Mouse (Mus musculus) embryo, embryonic 10 days (tissue): ENCODE data around the gene Itgb3bp.

Experiments used
- DNase-seq: peaks from one replicate; pipeline ENCODE4 v3.0.0-alpha.2; 2015; ENCODE audit warnings: low spot score

Gene Itgb3bp

GRCm38 (mm10) chr4:99929613-99930517 lies at the start of gene Itgb3bp:
Itgb3bp (minus strand) TSS chr4:99929813.
- DNase-seq, result peak; percentile 89

DNA sequence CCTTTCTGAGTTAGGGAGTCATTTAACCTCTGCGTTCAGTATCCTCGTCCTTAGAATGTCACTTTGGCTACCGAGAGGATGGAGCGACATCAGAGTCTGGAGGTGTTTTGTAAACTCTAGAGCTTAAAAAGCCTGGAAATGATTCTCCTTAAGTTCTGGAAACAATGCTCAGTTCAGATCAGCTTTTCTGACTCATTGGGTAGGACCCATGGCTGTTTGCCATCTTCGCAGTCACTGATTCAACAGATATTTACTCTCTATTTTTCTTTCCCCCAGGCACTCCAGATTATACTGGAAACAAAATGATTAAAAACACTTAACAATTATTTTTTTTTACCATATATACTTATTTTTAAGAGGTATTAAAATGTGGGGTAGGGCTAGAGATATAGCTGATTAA lies 49.7 kb upstream of the Itgb3bp start:
- DNase-seq, result no peak

DNA sequence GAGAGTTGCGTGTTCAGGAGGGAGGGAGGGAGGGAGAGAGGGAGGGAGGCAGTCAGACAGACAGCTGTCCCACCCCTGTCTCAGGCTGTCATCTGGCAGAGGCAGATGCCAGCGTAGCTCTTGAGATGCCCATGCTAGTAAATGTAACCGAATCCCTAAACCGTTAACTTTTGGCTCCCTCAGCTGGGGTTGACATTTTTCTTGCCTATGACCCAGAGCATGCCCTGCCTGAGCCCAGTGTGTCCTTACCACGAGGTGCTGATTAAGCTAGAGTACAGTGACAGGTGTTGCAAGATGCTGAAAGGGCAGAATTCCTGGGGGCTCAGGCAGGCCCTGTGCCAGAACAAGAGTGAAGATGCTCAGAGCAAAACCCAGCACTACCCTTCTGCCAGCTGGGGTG lies 44.8 kb upstream of the Itgb3bp start:
- no peak for DNase-seq

- DNase-seq, result no peak
Measured at GRCm38 (mm10) chr4:99973931-99974330, 44.3 kb upstream of the Itgb3bp start.

DNA sequence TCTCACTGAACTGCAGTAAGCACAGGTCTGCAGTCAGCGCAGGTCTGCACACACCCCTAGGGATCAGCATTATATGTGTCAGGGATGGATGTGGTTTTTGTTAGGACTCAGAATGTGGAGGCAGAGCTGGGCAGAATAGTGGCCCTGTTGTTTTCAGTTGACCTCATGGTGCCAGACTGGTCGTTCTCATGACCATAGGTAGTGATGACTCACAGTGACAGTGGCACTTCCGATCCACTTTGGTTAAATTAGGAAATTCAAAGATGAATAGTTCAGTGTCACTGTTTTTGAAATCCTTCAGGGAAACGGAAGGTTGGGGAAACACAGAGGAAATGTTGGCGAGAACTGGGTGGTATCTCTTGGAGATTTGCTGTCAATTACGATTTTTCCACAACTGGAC lies 43.3 kb upstream of the Itgb3bp start:
- DNase-seq, result no peak

GRCm38 (mm10) chr4:99970097-99970496 lies 40.5 kb upstream of the Itgb3bp start:
- no peak for DNase-seq

DNA sequence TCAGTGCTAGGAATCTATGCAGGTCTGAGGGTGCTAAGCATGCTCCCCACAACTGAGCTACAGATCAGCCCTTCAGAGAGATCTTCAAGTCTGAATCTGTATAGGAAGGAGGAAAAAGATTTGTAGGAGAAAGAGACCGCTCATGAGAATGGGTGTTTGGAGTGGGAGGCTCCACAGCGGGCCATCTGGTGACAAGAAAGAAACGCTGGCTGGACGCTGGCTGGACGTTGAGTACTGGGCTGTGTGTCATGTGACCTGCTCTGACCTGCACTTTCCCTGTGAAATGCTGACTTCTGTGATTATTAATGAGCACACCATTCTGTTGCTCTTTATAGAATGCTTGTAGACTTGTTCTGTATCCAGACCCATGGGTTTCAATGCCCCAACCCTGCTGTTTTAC lies 39.7 kb upstream of the Itgb3bp start:
- DNase-seq, result peak; percentile 58

- DNase-seq, result peak; percentile 53
Measured at GRCm38 (mm10) chr4:99966555-99966954, 36.9 kb upstream of the Itgb3bp start.

- no peak for DNase-seq
Measured at GRCm38 (mm10) chr4:99959308-99959707, 29.7 kb upstream of the Itgb3bp start.

DNA sequence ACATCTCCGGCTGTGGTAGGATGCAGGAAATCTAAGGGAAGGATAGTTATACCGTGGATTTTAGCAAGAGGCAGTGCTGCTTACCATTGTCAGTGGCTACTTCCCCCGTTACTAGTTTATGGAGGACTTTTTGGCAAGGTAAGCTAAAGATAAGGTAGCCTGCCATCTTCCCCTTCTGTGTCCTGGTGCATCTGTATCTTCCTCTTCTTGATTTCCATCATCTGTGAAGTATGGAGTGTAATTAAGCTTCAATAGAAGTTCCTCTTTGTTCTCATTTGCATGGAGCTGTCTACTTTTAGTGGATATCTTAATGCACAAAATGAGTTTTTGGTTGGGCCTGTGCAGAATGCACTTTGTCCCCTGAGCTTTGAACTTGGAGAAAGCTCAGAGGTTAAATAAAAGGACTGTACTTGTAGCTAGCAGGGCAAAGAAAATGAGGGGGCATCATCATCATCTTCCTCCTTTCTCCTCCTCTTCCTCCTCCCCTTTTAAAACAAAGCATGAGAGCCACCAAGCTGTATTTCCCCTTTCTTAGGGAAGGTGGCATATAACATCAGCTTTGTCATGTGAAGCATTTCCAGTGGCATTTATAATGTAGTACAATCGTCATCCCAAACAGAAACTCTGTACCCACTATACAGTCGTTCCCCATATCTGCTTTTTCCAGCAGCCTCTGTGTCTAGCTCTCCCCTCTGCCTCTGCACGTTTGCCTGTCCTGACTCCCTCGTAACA lies 28.6 kb upstream of the Itgb3bp start:
- DNase-seq, result no peak

- DNase-seq, result no peak
Measured at GRCm38 (mm10) chr4:99957186-99957585, 27.6 kb upstream of the Itgb3bp start.

DNA sequence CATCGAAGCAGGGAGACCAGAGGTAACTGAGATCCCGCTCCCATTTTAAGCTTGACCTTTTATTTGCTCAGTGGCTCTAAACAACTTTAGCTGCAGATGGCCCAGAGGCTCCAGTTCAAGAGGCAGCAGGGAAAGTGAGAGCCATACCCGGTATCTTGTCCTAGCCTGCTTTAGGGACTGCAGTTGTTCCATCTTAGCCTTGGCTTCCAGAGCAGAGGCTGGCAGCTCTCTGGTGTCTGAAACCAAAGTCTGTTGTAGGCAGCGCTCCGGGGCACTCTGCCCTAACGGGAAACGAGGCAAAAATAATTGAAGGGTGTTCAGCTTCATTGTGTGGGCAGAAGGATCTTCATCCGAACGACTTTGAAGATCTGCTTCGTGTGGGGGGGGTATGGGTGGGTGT lies 25.8 kb upstream of the Itgb3bp start:
- no peak for DNase-seq

DNA sequence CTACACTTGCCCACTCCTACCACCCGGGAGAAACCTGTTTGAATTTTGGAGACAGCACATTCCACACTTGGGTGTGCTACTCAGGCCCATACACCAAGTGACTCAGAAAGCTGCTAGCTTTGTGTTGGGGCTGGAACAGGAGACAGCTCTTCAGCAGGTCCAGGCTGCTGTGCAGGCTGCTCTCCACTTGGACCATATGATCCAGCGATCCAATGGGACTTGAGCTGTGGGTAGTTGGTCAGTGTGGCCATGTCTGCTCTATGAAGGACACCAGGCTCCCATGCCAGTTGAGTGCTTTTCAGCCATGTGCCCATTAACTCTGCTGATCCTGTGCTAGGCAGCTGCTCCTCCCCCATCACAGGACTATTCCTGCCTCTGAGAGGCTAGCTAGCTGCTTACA lies 24.3 kb upstream of the Itgb3bp start:
- DNase-seq, result no peak

- no peak for DNase-seq
Measured at GRCm38 (mm10) chr4:99947896-99948295, 18.3 kb upstream of the Itgb3bp start.

- DNase-seq, result peak; percentile 35
Measured at GRCm38 (mm10) chr4:99947192-99947591, 17.6 kb upstream of the Itgb3bp start.

DNA sequence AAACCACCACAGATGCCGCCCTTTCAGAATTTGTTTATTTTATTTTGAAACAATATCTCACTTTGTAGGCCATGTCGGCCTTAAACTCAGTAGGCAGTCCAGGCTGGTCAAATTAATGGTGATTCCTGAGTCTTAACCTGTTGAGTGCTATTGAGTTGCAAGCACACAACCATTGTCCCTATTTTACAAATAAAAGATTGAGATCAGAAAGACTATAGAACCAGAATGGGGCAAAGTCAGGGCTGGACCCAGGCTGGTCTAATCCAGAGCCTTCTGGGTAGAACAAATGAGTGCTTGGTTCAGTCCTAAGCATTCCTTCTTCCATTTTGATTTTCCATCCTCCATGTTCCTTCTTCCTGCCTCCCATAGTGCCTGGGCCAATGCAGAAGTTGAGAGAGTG lies 16.9 kb upstream of the Itgb3bp start:
- DNase-seq, result no peak

- no peak for DNase-seq
Measured at GRCm38 (mm10) chr4:99945011-99945410, 15.4 kb upstream of the Itgb3bp start.

GRCm38 (mm10) chr4:99944606-99945005 lies 15.0 kb upstream of the Itgb3bp start:
- no peak for DNase-seq

DNA sequence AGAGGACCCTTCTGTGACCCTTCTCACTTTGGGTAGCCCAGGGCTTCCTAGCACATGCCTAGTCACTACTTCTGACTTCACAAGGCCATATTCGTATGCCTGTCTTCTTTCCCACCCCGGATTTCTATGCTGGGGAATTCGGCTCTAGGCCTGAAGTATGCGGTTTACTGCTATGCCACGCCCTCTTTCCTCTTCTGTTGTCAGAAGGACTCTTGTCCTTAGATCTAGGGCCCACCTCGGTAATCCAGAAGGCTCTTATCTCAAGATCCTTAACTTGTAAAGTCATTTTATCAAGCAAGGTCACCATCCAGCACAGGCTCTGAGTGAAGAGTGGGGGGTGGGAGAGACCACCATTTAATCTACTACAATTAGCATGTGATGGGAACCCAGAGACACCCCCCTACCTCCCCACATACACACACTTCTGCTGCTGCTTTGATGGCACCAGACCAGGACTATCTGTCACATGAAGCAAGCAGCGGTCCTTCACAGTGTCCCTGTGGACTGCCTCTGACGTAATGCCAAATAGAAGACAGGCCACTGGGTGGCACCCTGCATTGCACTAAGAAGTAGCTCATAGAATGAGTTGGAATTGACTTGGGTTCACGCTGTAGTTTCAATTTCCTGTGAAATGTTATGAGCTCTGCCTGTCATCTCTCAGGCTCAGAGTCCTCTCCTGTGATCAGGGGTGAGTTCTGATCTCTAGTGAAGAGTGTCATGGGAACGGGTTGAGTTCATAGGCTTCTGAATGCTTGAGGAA lies 12.2 kb upstream of the Itgb3bp start:
- no peak for DNase-seq

DNA sequence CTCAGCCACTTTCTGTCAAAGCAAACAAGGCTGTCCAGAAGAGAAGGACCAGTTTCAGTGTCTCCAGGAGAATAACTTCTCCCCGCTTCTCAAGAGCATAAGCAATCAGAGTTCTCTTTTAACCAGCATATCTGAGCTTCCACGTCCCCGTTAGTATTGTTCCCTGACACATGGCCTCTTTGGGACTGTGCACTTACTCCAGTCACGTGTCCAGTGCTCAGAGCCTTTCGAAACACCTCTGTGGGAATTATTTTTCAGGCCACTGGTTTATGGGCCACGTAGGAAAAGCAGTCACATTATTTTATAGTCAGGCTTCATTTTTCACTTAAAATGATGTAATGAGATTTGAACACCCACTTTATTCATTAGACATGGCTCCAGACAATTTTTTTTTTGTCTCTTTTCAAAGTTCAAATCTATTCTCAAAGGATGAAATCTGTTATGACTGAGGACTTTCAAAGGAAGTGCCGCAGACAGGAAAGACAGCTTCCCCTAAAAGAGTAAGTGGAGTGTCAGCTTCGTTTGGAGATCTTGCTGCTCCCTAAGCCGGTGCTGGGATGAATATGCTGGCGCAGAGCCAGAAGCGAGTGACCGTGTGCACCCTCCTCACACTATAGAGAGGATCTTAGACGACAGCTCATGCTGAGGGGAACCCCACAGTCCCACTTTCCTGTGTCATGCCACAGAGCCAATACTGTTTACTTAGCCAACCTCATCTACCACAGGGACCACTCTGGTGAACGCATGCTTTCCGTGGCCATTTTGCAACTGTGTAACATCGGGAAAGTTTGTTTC lies 10.3 kb upstream of the Itgb3bp start:
- DNase-seq, result no peak

GRCm38 (mm10) chr4:99936278-99936677 lies 6.7 kb upstream of the Itgb3bp start:
- DNase-seq, result no peak

DNA sequence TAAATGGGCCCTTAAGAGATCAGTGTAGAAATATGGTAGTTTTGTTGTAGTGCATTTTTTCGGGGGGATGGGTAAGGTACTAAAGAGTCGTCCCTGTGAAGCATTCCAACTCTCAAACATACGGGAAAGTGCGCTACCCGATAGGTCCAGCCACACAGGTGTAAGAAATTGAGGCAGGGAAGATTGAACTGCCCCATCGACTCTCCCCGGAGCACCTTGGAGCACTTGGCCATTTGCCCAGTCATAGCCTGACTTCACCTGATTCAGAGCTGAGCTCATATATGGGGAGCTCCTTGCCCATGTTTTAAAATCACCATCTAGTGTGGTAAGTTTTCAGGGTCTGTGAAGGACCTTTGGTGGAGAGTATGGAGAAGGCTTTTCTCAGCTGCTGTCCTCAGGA lies 5.2 kb upstream of the Itgb3bp start:
- DNase-seq, result no peak
